Mouse (Mus musculus): ENCODE results near the gene Sppl3. TPM values are rescaled to one million over a fixed set of nuclear protein-coding genes. Genes with fewer than 3 reads are reported as not detected.
A peak's percentile ranks its signal among the peaks of the same experiment; 100 is the strongest.

Sppl3 gene
- polyA plus RNA-seq (2014; fragmentation: Nextera tagmentation; extraction: Ambion mirVana), result 25.6 and 25.7 TPM in 2 replicates

GRCm38 (mm10) chr5:115010577-115011216, at the start of gene Sppl3:
Gene Sppl3 (plus strand): TSS chr5:115011137.
- Histone ChIP-seq H3K4me1 (ENCODE audit: control insufficient read depth, insufficient read depth, low read length) (peaks cover 17% of the 10 kb centered on the region), H3K36me3 (ENCODE audit: control insufficient read depth, insufficient read depth, low read length) (no peaks in the 10 kb centered on the region)
- WGBS, result 2% methylated on average over 18 of the region's 65 CpGs

GRCm38 (mm10) chr5:114961590-114962360, 49.2 kb upstream of the Sppl3 start:
- H3K4me2 ChIP-seq (ENCODE audit: low read depth, low read length), result no peak overlapping the region
- no peaks in the 10 kb centered on the region for H3K9me3 ChIP-seq (ENCODE audit: control insufficient read depth, low read length)
- no peak overlapping the region for H3K9ac ChIP-seq (ENCODE audit: low read depth, low read length)
- 49% methylated on average over 4 of the region's 4 CpGs for WGBS
- H3K36me3 ChIP-seq (ENCODE audit: control insufficient read depth, insufficient read depth, low read length), result no peaks in the 10 kb centered on the region
- H3K4me3 ChIP-seq (ENCODE audit: low read depth, low read length), result no peak overlapping the region
- no peak overlapping the region for H3K27ac ChIP-seq (replicated peaks; ENCODE audit: low read depth, low read length)
- peak; percentile 51 for DNase-seq (ENCODE audit: low spot score)
- ATAC-seq (ENCODE audit: low read depth), result peak; percentile 44; the same call in 1 of the 2 replicates
- H3K4me1 ChIP-seq (ENCODE audit: control insufficient read depth, insufficient read depth, low read length), result no peaks in the 10 kb centered on the region
- H3K27me3 ChIP-seq (replicated peaks; ENCODE audit: control insufficient read depth, insufficient read depth, low read length), result no peaks in the 10 kb centered on the region

More at GRCm38 (mm10) chr5:115010577-115011216, at the start of gene Sppl3:
- ATAC-seq (ENCODE audit: low read depth), result peak; percentile 88
- DNase-seq (ENCODE audit: low spot score), result peak; percentile 95
- peak within 1 kb of the TSS; percentile 92 for H3K27ac ChIP-seq (replicated peaks; ENCODE audit: low read depth, low read length)
- H3K27me3 ChIP-seq (replicated peaks; ENCODE audit: control insufficient read depth, insufficient read depth, low read length), result no peaks in the 10 kb centered on the region
- peak within 1 kb of the TSS; percentile 77 for H3K4me2 ChIP-seq (ENCODE audit: low read depth, low read length)
- no peaks in the 10 kb centered on the region for H3K9me3 ChIP-seq (ENCODE audit: control insufficient read depth, low read length)
- H3K4me3 ChIP-seq (ENCODE audit: low read depth, low read length), result peak within 1 kb of the TSS; percentile 100
- H3K9ac ChIP-seq (ENCODE audit: low read depth, low read length), result peak within 1 kb of the TSS; percentile 98

DNA sequence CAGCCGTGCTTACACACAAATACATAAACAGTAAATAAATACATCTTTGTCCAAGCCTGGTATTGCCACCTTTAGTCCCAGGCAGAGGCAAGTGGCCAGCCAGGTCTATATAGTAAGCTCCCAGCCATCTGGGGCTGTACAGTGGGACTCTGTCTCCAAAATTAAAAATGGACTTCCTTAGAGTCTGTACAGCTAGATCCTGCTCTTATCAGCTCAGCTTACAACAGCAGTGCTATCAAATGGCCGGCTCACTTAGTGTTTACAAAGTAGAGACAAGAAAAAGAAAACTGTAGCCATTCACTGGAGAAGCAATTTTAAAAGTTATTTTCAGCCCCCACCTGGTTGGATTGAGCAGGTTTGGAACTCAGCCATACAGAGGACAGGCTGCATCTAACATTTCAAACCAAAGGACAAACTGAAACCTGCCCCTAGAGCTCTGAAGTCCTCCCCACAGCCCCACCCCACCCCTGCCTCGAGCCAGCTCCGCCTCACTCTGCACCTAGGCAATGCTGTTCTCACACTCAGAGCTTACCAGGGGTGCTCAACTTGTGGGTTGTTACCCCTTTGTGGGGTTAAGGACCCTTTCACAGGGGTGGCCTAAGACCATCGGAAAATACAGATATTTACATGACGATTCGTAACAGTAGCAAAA, 46.5 kb upstream of the Sppl3 start:
- no peaks in the 10 kb centered on the region for H3K4me1 ChIP-seq (ENCODE audit: control insufficient read depth, insufficient read depth, low read length)
- H3K9ac ChIP-seq (ENCODE audit: low read depth, low read length), result no peak overlapping the region
- H3K9me3 ChIP-seq (ENCODE audit: control insufficient read depth, low read length), result no peaks in the 10 kb centered on the region

DNA sequence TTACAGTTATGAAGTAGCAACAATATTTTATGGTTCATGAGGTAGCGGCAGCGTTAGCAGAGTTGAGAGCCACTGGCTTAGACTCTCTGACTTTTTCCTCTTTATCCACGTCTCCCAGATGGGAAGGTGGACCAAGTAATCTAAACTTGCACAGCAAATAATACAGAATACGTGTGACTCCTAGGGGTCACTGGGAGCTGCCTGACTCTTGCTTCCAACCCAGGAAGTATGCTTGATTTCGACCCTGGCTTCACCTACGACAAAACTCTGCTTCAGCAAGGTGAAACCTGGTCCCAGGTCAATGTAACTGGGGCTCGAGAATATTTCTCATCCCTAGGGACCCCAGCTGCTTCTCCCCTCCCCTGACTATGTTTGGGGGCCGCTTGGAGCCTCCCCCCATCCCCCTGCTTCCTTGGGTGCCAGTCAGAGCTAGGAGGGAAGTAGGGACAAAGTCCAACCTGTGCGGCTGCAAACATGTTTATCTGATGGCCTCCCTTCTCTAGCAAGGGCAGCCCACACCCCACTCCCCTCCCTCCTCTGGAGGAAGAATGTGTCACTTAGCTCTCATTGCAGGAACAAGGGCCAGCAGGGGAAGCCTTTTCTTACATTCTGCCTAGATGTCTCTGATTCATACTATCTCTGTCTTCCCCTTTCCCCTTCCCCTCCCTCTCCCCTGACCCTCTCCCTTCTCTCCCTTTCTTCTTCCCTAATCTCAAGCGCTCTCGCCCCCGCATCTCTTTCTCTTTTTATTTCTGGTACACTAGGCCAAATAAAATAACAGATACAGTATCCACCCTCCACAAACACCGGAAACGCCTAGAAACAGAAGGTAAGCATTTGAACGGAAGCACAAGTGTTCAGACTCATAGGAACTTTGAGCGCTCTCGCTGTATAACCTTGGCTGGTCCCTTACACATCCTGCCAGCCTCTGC, 45.7 kb upstream of the Sppl3 start:
- Histone ChIP-seq H3K27me3 (replicated peaks; ENCODE audit: control insufficient read depth, insufficient read depth, low read length) (peaks cover 8% of the 10 kb centered on the region; the same call in 1 of the 2 replicates), H3K9me3 (ENCODE audit: control insufficient read depth, low read length) (no peaks in the 10 kb centered on the region), H3K27ac (replicated peaks; ENCODE audit: low read depth, low read length) (no peak overlapping the region), H3K4me2 (ENCODE audit: low read depth, low read length) (no peak overlapping the region), H3K4me1 (ENCODE audit: control insufficient read depth, insufficient read depth, low read length) (no peaks in the 10 kb centered on the region), H3K4me3 (ENCODE audit: low read depth, low read length) (no peak overlapping the region), H3K36me3 (ENCODE audit: control insufficient read depth, insufficient read depth, low read length) (no peaks in the 10 kb centered on the region), H3K9ac (ENCODE audit: low read depth, low read length) (no peak overlapping the region; the same call in 1 of the 2 replicates)
- ATAC-seq (ENCODE audit: low read depth) (no peak), DNase-seq (ENCODE audit: low spot score) (no peak)
- 57% methylated on average over 17 of the region's 17 CpGs for WGBS

More for the DNA sequence above, 46.5 kb upstream of the Sppl3 start:
- H3K36me3 ChIP-seq (ENCODE audit: control insufficient read depth, insufficient read depth, low read length), result no peaks in the 10 kb centered on the region
- no peak for ATAC-seq (ENCODE audit: low read depth)
- H3K4me3 ChIP-seq (ENCODE audit: low read depth, low read length), result no peak overlapping the region
- H3K27ac ChIP-seq (replicated peaks; ENCODE audit: low read depth, low read length), result no peak overlapping the region
- H3K4me2 ChIP-seq (ENCODE audit: low read depth, low read length), result no peak overlapping the region
- no peak for DNase-seq (ENCODE audit: low spot score)
- WGBS, result 60% methylated on average over 7 of the region's 7 CpGs
- H3K27me3 ChIP-seq (replicated peaks; ENCODE audit: control insufficient read depth, insufficient read depth, low read length), result peaks cover 8% of the 10 kb centered on the region; the same call in 1 of the 2 replicates

GRCm38 (mm10) chr5:114967523-114968268, 43.2 kb upstream of the Sppl3 start:
- H3K36me3 ChIP-seq (ENCODE audit: control insufficient read depth, insufficient read depth, low read length), result no peaks in the 10 kb centered on the region
- ATAC-seq (ENCODE audit: low read depth) (no peak), DNase-seq (ENCODE audit: low spot score) (no peak)
- H3K4me1 ChIP-seq (ENCODE audit: control insufficient read depth, insufficient read depth, low read length), result no peaks in the 10 kb centered on the region
- peaks cover 8% of the 10 kb centered on the region; the same call in 1 of the 2 replicates for H3K27me3 ChIP-seq (replicated peaks; ENCODE audit: control insufficient read depth, insufficient read depth, low read length)
- H3K27ac ChIP-seq (replicated peaks; ENCODE audit: low read depth, low read length), result no peak overlapping the region
- no peaks in the 10 kb centered on the region for H3K9me3 ChIP-seq (ENCODE audit: control insufficient read depth, low read length)
- no peak overlapping the region for H3K4me2 ChIP-seq (ENCODE audit: low read depth, low read length)
- no peak overlapping the region for H3K4me3 ChIP-seq (ENCODE audit: low read depth, low read length)
- 35% methylated on average over 14 of the region's 14 CpGs for WGBS
- no peak overlapping the region for H3K9ac ChIP-seq (ENCODE audit: low read depth, low read length)

DNA sequence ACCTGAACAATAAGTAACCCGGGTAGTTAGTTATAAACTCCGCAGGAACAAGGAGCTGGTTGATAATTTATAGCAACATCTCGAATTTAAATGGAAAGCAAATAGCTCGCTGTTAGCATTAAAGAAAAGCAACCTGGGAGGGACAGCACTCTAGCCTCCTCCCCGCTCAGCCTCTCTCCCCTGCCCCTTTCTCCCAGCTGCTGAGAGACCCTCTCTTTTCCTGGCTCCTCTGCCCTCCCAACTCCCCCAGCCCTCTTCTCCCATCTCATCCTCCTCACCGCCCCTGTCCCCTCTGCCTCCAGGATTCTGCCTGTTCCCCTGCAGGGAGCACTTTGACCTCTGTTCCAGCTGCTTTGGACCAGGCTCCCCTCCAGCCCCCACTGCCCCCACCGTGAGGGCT, 42.3 kb upstream of the Sppl3 start:
- H3K4me1 ChIP-seq (ENCODE audit: control insufficient read depth, insufficient read depth, low read length), result no peaks in the 10 kb centered on the region
- H3K4me2 ChIP-seq (ENCODE audit: low read depth, low read length), result no peak overlapping the region
- no peaks in the 10 kb centered on the region for H3K9me3 ChIP-seq (ENCODE audit: control insufficient read depth, low read length)
- no peak overlapping the region for H3K27ac ChIP-seq (replicated peaks; ENCODE audit: low read depth, low read length)
- no peak for DNase-seq (ENCODE audit: low spot score)
- no peak for ATAC-seq (ENCODE audit: low read depth)
- no peak overlapping the region for H3K4me3 ChIP-seq (ENCODE audit: low read depth, low read length)
- no peaks in the 10 kb centered on the region for H3K36me3 ChIP-seq (ENCODE audit: control insufficient read depth, insufficient read depth, low read length)
- WGBS, result 25% methylated on average over 7 of the region's 7 CpGs
- H3K27me3 ChIP-seq (replicated peaks; ENCODE audit: control insufficient read depth, insufficient read depth, low read length), result peaks cover 8% of the 10 kb centered on the region; the same call in 1 of the 2 replicates
- no peak overlapping the region for H3K9ac ChIP-seq (ENCODE audit: low read depth, low read length)

DNA sequence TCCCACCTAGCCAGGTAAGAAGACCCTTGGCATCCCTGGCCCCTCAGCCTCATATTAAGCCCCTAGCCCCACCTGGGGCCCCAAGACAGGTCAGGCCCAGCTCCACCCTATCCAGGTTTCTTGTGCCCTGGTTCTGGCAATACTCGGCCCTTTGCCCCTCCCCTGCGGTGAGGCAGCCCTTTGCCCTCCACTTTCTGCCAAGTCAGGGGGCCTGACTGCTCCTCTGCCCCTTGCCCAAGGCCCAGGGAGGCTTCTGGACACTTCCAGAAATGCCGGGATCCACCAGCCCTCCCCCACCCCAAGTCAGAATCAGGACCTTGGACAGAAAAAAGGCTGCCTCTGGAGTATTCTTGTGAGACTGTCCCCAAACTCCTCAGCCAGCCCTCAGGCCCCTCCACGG, 41.9 kb upstream of the Sppl3 start:
- Histone ChIP-seq H3K4me1 (ENCODE audit: control insufficient read depth, insufficient read depth, low read length) (no peaks in the 10 kb centered on the region), H3K9ac (ENCODE audit: low read depth, low read length) (no peak overlapping the region), H3K27ac (replicated peaks; ENCODE audit: low read depth, low read length) (no peak overlapping the region), H3K36me3 (ENCODE audit: control insufficient read depth, insufficient read depth, low read length) (no peaks in the 10 kb centered on the region), H3K4me2 (ENCODE audit: low read depth, low read length) (no peak overlapping the region), H3K9me3 (ENCODE audit: control insufficient read depth, low read length) (no peaks in the 10 kb centered on the region), H3K27me3 (replicated peaks; ENCODE audit: control insufficient read depth, insufficient read depth, low read length) (peaks cover 8% of the 10 kb centered on the region; the same call in 1 of the 2 replicates), H3K4me3 (ENCODE audit: low read depth, low read length) (no peak overlapping the region)
- DNase-seq (ENCODE audit: low spot score), result no peak
- WGBS, result 13% methylated on average over 4 of the region's 4 CpGs
- ATAC-seq (ENCODE audit: low read depth), result no peak

Data from embryonic facial prominence, embryonic 14.5 days (tissue).